Mouse (Mus musculus) erythroblast, adult 5-6 weeks (primary cell): ENCODE results near the gene Olfr550. TPM values are rescaled to one million over a fixed set of nuclear protein-coding genes. Genes with fewer than 3 reads are reported as not detected.

Source experiments
- total RNA-seq, 2 experiments: library from RNA; stranded (forward) in 1 of 2; stranded (reverse) in 1 of 2; fragments of 150-400 nt in 1 of 2; fragments of 200-764, 138-1000 nt in 1 of 2; gene quantifications; 2 replicates each; pipeline versions ENCODE4 v1.2.3 to v1.2.4; 2015 to 2017; ENCODE audit warnings: low replicate concordance in 2 of 2

The Olfr550 gene
- total RNA-seq, 2 experiments from 2014 or later = not detected

Other genes with a start within 250 kb of the Olfr550 start
- gene Rrm1, start 129.7 kb upstream of the Olfr550 start, total RNA-seq (2015; ENCODE audit: low replicate concordance) = 85.7 and 133 TPM in 2 replicates
- gene Rrm1, start 129.7 kb upstream of the Olfr550 start, total RNA-seq (2017; ENCODE audit: low replicate concordance) = 265 and 267 TPM in 2 replicates
- gene Olfr543, start 89.8 kb upstream of the Olfr550 start, total RNA-seq (2015; ENCODE audit: low replicate concordance) = not detected in 2 replicates
- gene Olfr543, start 89.8 kb upstream of the Olfr550 start, total RNA-seq (2017; ENCODE audit: low replicate concordance) = not detected in 2 replicates
- not detected in 2 replicates for gene Olfr544, start 83.1 kb upstream of the Olfr550 start, total RNA-seq (2015; ENCODE audit: low replicate concordance)
- gene Olfr544, start 83.1 kb upstream of the Olfr550 start, total RNA-seq (2017; ENCODE audit: low replicate concordance) = not detected in 2 replicates
- not detected in 2 replicates for gene Olfr545, start 71.9 kb upstream of the Olfr550 start, total RNA-seq (2015; ENCODE audit: low replicate concordance)
- not detected in 2 replicates for gene Olfr545, start 71.9 kb upstream of the Olfr550 start, total RNA-seq (2017; ENCODE audit: low replicate concordance)
- not detected in 2 replicates for gene Olfr547, start 36.7 kb upstream of the Olfr550 start, total RNA-seq (2015; ENCODE audit: low replicate concordance)
- gene Olfr547, start 36.7 kb upstream of the Olfr550 start, total RNA-seq (2017; ENCODE audit: low replicate concordance) = not detected in 2 replicates
- gene Olfr548-ps1, start 30.5 kb upstream of the Olfr550 start, total RNA-seq (2015; ENCODE audit: low replicate concordance) = not detected in 2 replicates
- gene Olfr548-ps1, start 30.5 kb upstream of the Olfr550 start, total RNA-seq (2017; ENCODE audit: low replicate concordance) = not detected in 2 replicates
- not detected in 2 replicates for gene Olfr549, start 21.6 kb upstream of the Olfr550 start, total RNA-seq (2015; ENCODE audit: low replicate concordance)
- gene Olfr549, start 21.6 kb upstream of the Olfr550 start, total RNA-seq (2017; ENCODE audit: low replicate concordance) = not detected in 2 replicates
- 6.9 and 25.9 TPM in 2 replicates for gene Trim21, start 6.0 kb upstream of the Olfr550 start, total RNA-seq (2015; ENCODE audit: low replicate concordance)
- gene Trim21, start 6.0 kb upstream of the Olfr550 start, total RNA-seq (2017; ENCODE audit: low replicate concordance) = 37.5 and 50.2 TPM in 2 replicates
- not detected in 2 replicates for gene Olfr551, start 20.4 kb downstream of the Olfr550 start, total RNA-seq (2015; ENCODE audit: low replicate concordance)
- gene Olfr551, start 20.4 kb downstream of the Olfr550 start, total RNA-seq (2017; ENCODE audit: low replicate concordance) = not detected in 2 replicates
- gene Olfr552, start 26.3 kb downstream of the Olfr550 start, total RNA-seq (2015; ENCODE audit: low replicate concordance) = not detected in 2 replicates
- not detected in 2 replicates for gene Olfr552, start 26.3 kb downstream of the Olfr550 start, total RNA-seq (2017; ENCODE audit: low replicate concordance)
- not detected in 2 replicates for gene Olfr553, start 46.8 kb downstream of the Olfr550 start, total RNA-seq (2015; ENCODE audit: low replicate concordance)
- not detected in 2 replicates for gene Olfr553, start 46.8 kb downstream of the Olfr550 start, total RNA-seq (2017; ENCODE audit: low replicate concordance)
- gene Olfr554, start 67.0 kb downstream of the Olfr550 start, total RNA-seq (2015; ENCODE audit: low replicate concordance) = not detected in 2 replicates
- not detected in 2 replicates for gene Olfr554, start 67.0 kb downstream of the Olfr550 start, total RNA-seq (2017; ENCODE audit: low replicate concordance)
- not detected in 2 replicates for gene Olfr555, start 87.4 kb downstream of the Olfr550 start, total RNA-seq (2015; ENCODE audit: low replicate concordance)
- not detected in 2 replicates for gene Olfr555, start 87.4 kb downstream of the Olfr550 start, total RNA-seq (2017; ENCODE audit: low replicate concordance)
- gene Olfr556, start 93.5 kb downstream of the Olfr550 start, total RNA-seq (2015; ENCODE audit: low replicate concordance) = not detected in 2 replicates
- gene Olfr556, start 93.5 kb downstream of the Olfr550 start, total RNA-seq (2017; ENCODE audit: low replicate concordance) = not detected in 2 replicates
- gene Trim68, start 115.9 kb downstream of the Olfr550 start, total RNA-seq (2015; ENCODE audit: low replicate concordance) = not detected in 2 replicates
- 0.51 TPM in 1 of 2 replicates, not detected in the other for gene Trim68, start 115.9 kb downstream of the Olfr550 start, total RNA-seq (2017; ENCODE audit: low replicate concordance)
- not detected in 2 replicates for gene Olfr557, start 124.5 kb downstream of the Olfr550 start, total RNA-seq (2015; ENCODE audit: low replicate concordance)
- gene Olfr557, start 124.5 kb downstream of the Olfr550 start, total RNA-seq (2017; ENCODE audit: low replicate concordance) = not detected in 2 replicates
- not detected in 2 replicates for gene Olfr558, start 130.8 kb downstream of the Olfr550 start, total RNA-seq (2015; ENCODE audit: low replicate concordance)
- not detected in 2 replicates for gene Olfr558, start 130.8 kb downstream of the Olfr550 start, total RNA-seq (2017; ENCODE audit: low replicate concordance)
- not detected in 2 replicates for gene Olfr33, start 147.6 kb downstream of the Olfr550 start, total RNA-seq (2015; ENCODE audit: low replicate concordance)
- gene Olfr33, start 147.6 kb downstream of the Olfr550 start, total RNA-seq (2017; ENCODE audit: low replicate concordance) = not detected in 2 replicates
- not detected in 2 replicates for gene Olfr559, start 156.0 kb downstream of the Olfr550 start, total RNA-seq (2015; ENCODE audit: low replicate concordance)
- gene Olfr559, start 156.0 kb downstream of the Olfr550 start, total RNA-seq (2017; ENCODE audit: low replicate concordance) = not detected in 2 replicates
- not detected in 2 replicates for gene Olfr560, start 187.9 kb downstream of the Olfr550 start, total RNA-seq (2015; ENCODE audit: low replicate concordance)
- gene Olfr560, start 187.9 kb downstream of the Olfr550 start, total RNA-seq (2017; ENCODE audit: low replicate concordance) = not detected in 2 replicates
- gene Olfr78, start 188.0 kb downstream of the Olfr550 start, total RNA-seq (2015; ENCODE audit: low replicate concordance) = not detected in 2 replicates
- gene Olfr78, start 188.0 kb downstream of the Olfr550 start, total RNA-seq (2017; ENCODE audit: low replicate concordance) = not detected in 2 replicates
- not detected in 2 replicates for gene Olfr561, start 199.8 kb downstream of the Olfr550 start, total RNA-seq (2015; ENCODE audit: low replicate concordance)
- gene Olfr561, start 199.8 kb downstream of the Olfr550 start, total RNA-seq (2017; ENCODE audit: low replicate concordance) = not detected in 2 replicates
- not detected in 2 replicates for gene Olfr564, start 232.0 kb downstream of the Olfr550 start, total RNA-seq (2015; ENCODE audit: low replicate concordance)
- not detected in 2 replicates for gene Olfr564, start 232.0 kb downstream of the Olfr550 start, total RNA-seq (2017; ENCODE audit: low replicate concordance)